Mouse (Mus musculus) ovary, postnatal 14 days (tissue): Measurements from ENCODE around the gene Dcaf11.

ENCODE experiments used
- DNase-seq: peaks from one replicate; pipeline ENCODE4 v3.0.0; 2022; ENCODE audit warnings: low spot score

The Dcaf11 gene

GRCm38 (mm10) chr14:55617822-55618221 is 58.0 kb downstream of the Dcaf11 start, which contains the start of gene Rec8:
TSS of gene Rec8 (plus strand) at chr14:55618037.
- DNase-seq = no peak

DNA sequence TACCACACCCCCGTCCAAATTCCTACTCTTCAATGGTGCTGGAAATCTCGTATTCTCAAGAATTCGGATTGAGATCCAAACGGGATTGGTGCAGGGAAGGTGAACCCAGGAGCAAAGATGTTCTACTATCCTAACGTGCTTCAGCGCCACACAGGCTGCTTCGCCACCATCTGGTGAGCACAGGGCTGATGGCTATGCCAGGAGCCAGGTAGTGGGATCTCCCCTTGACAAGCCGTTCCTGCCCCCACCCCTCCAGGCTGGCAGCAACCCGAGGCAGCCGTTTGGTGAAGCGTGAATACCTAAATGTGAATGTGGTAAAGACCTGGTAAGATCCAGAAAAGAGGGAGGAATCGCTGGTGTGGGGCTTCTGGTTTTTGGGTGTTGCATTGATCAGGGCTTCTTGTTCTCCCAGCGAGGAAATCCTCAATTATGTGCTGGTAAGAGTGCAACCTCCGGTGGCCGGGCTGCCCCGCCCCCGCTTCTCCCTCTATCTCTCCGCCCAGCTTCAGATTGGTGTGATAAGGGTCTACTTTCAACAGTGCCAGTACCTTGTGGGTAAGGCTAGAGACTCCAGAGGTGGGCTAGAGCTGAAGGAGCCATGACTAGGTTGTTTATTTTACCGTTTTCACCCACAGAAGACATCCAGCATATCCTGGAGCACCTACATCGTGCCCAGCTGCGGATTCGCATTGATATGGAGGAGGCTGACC is 58.8 kb downstream of the Dcaf11 start:
- no peak for DNase-seq
